Mouse (Mus musculus) liver (tissue): ENCODE data around the gene Cops7b.
"Not testable (repeated sequence)": the region's sequence is repeated elsewhere in the genome, so short reads cannot be mapped to it uniquely, and the experiment has no call there.

ENCODE experiments used
- DNase-seq: peaks from one replicate; pipeline ENCODE4 v3.0.0-alpha.2; 2020; ENCODE audit warnings: mixed read lengths

Cops7b gene

GRCm38 (mm10) chr1:86582451-86583096 lies at the start of gene Cops7b, which contains the start of gene Pde6d:
Gene Cops7b, plus strand, starts transcription at chr1:86582904.
Gene Pde6d, minus strand, starts transcription at chr1:86582629.
- peak; percentile 95 for DNase-seq

DNA sequence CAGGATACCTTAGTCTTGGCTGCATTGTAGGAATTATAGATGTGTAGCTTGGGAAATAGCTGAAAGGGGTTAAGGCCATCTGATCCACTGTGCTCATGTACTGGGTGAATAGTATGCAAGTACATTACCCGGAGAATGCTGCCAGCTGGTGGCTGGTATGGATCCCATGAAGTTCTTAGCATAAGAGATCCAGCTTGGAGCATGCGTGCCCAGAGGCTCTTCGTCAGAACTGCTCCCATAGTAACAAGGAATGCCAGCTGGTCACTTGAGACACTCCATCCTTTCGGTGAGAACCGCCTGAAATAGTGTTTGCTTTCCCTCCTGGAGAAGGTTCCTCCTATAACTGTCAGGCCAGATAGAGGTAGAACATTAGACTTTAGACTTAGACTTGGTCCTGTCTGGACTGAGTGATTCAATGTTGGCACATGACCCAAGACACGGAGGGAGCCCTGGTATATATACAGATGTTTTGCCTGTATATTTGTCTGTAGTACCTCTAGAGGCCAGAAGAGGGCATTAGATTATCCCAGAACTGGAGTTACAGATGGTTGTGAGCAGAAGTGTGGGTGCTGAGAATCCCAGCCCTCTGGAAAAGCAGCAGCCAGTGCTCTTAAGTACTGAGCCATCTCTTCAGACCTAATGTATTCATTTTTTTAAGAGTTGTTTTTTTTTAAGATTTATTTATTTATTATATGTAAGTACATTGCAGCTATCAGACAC lies 49.1 kb upstream of the Cops7b start:
- DNase-seq, result no peak

GRCm38 (mm10) chr1:86538383-86538782 lies 44.3 kb upstream of the Cops7b start:
- DNase-seq, result peak; percentile 34

DNA sequence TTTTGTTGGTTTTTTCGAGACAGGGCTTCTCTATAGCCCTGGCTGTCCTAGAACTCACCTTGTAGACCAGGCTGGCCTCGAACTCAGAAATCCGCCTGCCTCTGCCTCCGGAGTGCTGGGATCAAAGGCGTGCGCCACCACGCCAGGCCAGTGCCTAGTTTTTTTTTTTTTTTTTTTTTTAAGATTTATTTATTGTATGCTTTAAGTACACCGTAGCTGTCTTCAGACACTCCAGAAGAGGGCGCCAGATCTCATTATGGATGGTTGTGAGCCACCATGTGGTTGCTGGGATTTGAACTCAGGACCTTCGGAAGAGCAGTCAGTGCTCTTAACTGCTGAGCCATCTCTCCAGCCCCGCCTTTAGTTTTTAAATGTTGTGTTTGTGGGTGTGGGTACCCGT lies 43.1 kb upstream of the Cops7b start:
- DNase-seq, result not testable (repeated sequence)

DNA sequence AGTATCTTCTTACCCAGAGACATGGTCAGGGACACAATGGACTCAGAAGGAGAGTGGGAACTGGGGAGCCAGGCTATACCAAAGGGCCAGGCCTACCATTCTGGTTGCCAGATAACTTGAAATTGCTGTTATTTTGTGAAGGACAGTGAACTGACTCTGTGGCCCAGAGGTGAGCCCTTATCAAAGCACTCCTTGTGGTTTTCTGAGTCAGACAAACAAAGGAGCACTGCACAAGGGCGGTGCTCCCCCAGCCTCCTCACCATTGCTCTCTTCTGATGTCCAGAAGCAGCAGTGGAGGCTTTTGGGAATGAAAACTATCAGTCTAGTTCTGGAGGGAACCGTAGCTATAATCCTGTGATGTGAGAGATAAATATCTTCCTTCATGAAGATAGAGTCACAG lies 40.1 kb upstream of the Cops7b start:
- no peak for DNase-seq

- DNase-seq, result no peak
These were observed 35.9 kb upstream of the Cops7b start for GRCm38 (mm10) chr1:86546797-86547196.

DNA sequence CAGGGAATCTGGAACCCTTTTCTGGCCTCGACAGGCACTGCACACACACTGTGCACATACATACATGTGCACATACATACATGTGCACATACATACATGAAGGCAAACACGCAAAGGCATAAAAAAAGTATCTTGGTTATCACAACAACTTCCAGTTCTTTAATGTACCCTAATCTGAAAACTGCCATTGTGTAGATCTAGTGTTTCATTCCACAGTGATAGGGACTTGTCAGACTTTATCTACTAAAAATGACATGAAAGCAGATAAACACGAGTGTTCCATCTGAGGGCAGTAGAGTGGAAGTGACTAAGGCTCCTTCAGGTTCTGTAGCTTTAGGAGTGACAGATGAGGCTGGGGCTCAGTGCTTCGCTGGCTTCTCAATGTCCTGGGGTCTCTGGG lies 31.4 kb upstream of the Cops7b start:
- no peak for DNase-seq

DNA sequence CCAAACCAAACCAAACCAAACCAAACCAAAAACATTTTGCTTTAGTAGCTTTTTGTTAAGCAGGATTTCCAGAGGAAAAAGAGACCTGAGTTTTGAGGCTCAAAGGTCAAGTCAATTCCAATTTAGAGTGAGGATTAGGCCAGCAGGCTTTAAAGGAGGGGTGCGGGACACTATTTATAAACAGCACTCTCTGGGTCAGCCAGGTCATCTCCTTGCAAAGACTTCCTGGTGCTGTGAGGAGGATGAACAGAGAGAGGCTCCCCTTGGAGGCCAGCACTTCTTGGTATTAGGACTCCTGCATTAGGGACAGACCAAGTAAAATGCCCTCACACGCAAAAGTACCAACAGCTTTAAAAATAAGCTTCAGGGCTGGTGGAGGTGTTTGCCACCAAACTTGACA lies 30.8 kb upstream of the Cops7b start:
- DNase-seq, result no peak

DNA sequence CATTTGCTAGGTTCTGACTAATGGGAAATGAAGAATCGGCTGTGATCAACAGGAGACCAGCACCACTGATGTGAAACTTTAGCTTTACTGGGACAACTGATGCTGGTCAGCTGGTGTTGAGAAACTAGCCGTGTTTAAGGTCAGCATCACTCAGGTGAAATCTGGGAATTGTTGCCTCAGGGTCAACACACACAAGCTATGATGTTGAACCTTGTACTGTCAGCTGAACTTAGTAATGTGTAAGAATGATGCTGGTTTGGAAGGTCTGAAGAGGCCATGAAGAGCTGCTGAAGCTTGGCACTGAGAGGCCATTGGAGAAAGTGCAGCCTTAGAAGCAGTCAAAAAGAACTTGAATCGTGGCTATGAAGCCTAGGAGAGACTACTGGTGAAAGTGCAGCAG lies 27.0 kb upstream of the Cops7b start:
- DNase-seq, result no peak

DNA sequence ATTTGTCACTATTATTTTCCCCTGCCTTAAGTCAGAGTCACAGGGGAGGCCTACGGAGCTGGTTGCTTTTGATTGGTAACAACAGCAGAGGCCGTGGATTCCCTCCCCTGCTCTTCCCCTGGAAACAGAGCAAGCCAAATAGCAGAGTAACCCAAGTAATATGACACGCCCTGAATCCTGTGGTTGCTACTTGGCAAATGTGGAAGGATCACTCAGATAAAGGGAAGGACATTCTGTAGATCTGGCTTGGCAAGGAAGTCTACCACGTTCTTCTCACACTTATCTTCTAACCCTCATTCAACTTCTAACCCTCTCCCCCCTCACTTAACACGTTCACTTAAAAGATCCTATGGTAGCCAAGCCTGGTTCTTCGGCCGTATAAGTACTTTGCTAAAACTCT lies 24.8 kb upstream of the Cops7b start:
- peak; percentile 13 for DNase-seq

GRCm38 (mm10) chr1:86559232-86559631 lies 23.5 kb upstream of the Cops7b start:
- no peak for DNase-seq

- no peak for DNase-seq
These were observed 20.0 kb upstream of the Cops7b start for GRCm38 (mm10) chr1:86562663-86563062.

GRCm38 (mm10) chr1:86568409-86568808 lies 14.3 kb upstream of the Cops7b start:
- DNase-seq, result no peak

DNA sequence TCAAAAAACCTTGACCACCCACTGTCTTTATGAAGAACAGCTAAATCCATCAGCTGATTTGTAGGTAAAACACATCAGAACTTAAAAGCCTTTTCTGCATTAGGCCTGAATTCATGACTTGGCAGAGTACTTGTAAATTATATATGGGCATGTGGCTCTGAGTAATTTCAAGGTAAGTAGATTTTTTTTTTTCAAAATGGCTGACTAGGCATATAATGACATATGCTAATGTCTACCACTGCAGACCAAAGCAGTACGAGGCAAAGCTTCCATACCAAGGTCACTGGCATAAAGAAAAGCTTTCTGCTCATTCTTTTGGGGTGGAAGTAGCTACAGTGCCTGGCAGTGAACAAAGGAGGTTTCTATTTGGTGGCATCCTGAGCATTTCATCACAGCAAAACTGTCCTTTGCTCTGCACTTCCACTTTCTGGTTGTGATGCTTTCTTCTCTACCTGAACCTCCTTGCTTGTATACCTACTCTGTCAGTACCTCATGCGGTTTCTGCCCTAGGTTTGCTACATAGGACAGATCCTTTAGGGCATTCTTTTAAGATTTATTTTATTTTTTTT lies 13.3 kb upstream of the Cops7b start:
- no peak for DNase-seq

DNA sequence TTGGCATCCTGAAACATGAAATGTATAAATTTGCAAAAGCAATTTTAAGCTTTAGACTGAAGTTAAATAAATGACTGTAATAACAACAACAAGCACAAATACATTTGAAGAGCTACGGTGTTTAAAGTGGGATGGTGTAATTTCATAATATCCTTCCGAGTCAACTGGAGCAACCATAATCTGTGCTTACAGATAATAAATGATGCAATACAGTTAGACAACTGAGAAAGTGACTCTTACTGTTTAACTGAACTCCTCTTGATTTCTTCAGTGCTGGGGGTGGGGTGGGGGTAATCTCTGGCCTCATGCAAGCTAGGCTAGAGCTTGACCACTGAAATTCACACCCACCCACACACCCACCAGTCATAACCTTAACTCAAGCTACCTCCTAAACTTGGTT lies 11.3 kb upstream of the Cops7b start:
- no peak for DNase-seq

GRCm38 (mm10) chr1:86571941-86572340 lies 10.8 kb upstream of the Cops7b start:
- DNase-seq, result no peak

DNA sequence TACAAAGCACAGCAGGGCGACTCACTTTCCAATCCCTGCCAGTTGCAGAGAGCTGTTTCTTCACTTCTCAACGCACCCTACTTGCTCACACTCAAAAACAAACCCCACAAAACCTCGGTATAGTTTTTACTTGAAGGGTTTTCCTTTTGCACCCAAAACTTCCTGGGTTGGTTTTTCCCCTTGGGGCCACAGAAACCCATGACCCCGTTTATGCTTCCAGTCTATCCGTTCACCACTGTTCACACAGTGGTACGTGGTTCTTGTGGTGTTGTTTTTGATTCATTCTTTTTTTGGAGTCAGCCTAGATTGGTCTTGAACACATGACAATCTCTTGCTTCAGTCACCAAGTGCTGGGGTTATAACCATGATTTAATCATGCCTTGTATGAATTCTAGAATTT lies 2.3 kb upstream of the Cops7b start:
- no peak for DNase-seq

GRCm38 (mm10) chr1:86581692-86582450 lies 833 bp upstream of the Cops7b start:
- DNase-seq, result peak; percentile 30

GRCm38 (mm10) chr1:86583709-86584108 lies 1.0 kb downstream of the Cops7b start:
- no peak for DNase-seq

GRCm38 (mm10) chr1:86586992-86587391 lies 4.3 kb downstream of the Cops7b start:
- DNase-seq, result peak; percentile 77

- no peak for DNase-seq
These were observed 11.8 kb downstream of the Cops7b start for GRCm38 (mm10) chr1:86594539-86594938.

GRCm38 (mm10) chr1:86595315-86595714 lies 12.6 kb downstream of the Cops7b start:
- DNase-seq, result no peak

GRCm38 (mm10) chr1:86596512-86596911 lies 13.8 kb downstream of the Cops7b start:
- DNase-seq, result no peak
